Mouse (Mus musculus) liver, adult (tissue): ENCODE measurements around the gene Tpp2.

Experiments used
- GATA4 ChIP-seq: IDR thresholded peaks from 2 replicates; pipeline ENCODE4 v1.6.1; 2014; ENCODE audit warnings: mild to moderate bottlenecking, low read length; ENCODE audit not compliant: insufficient replicate concordance

Gene Tpp2

DNA sequence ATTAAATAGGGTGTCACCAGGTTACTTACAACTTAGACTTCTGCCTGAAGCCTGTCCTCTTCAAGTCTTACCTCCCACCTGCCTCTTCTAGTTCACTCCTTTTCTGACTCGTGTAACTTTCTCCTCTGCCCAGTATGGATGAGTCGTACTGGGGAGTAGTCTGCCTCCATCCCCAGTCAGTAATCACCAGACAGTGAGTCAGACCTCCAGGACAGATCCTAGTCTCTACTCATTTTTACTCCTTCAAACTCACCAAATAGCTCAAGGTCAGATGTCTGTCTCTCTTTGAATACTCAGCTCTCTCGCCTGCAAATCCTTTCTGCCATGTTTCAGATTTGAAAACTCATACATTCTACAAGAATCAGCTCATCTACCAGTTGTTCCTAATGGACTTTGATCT, 35.9 kb downstream of the Tpp2 start:
- no peak for TF ChIP-seq GATA4

DNA sequence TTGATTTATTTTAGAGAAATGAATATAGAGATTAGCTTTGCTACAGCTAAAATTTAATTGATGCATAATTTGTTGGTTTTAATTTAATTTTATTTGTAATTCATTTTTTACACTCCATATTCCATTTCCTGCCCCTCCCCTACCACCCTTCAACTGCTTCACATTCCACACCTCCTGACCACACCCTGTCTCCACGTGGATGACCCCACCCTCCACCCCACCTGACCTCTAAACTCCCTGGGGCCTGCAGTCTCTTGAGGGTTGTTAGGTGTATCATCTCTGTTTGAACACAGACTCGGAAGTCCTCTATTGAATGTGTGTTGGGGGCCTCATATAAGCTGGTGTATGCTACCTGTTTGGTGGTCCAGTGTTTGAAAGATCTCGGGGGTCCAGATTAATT, 37.6 kb downstream of the Tpp2 start:
- TF ChIP-seq GATA4, result no peak

DNA sequence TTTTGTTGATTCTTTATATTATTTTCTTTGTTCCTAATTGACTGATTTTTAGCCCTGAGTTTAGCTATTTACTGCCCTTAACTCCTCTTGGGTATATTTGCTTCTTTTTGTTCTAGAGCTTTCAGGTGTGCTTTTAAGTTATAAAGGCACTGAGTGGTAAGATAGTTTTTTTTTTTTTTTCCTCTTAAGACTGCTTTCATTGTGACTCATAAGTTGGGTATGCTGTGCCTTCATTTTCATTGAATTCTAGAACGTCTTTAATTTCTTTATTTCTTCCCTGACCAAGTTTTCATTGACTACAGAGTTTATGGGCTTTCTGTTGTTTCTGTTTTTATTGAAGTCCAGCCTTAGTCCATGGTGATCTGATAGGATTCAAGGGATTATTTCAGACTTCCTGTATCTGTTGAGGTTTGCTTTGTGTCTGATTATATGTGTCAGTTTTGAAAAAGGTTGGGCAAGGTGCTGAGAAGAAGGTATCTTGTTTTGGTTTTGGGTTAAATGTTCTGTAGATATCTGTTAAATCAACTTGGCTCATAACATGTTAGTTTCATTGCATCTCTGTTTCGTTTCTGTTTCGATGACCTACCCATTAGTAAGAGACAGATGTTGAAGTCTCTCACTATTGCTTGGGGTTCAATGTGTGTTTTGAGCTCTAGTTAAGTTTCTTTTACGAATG, 63.6 kb downstream of the Tpp2 start:
- no peak for TF ChIP-seq GATA4

DNA sequence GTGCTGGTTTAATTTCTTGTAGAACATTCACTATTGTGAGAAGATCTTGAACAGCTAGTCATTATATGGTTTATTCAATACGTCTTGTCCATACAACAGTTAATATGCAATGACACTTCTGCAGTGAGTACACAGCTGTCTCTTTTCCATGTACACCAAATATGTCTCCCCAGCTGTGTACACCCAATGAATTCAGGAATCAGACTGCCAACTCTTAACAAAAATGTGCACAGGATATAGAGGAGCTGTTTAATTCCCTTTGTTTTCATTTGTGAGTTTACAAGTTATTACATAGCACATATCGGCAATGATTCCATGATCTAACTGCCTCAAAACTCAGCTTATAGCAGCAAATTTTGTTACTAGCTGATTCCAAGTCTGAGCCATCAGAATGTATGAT, 71.1 kb downstream of the Tpp2 start:
- TF ChIP-seq GATA4, result no peak

DNA sequence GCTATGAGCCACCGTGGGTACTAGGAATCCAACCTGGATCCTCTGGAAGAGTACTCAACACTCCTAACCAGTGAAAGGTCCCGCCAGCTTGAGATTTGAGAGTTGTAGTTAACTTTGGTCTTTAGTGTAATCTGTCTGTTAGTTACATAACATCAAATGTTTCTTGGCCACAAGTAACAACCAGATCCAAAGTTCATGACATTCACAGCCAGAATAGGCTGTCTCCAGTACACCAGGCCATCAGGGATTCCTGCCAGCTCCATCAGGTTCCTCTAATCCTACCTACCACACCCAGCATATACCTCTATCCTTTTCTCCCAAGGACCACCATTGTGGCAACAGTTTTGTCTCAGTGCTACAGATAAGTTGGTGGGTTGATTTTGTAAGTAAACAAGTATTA, 82.1 kb downstream of the Tpp2 start:
- no peak for TF ChIP-seq GATA4

DNA sequence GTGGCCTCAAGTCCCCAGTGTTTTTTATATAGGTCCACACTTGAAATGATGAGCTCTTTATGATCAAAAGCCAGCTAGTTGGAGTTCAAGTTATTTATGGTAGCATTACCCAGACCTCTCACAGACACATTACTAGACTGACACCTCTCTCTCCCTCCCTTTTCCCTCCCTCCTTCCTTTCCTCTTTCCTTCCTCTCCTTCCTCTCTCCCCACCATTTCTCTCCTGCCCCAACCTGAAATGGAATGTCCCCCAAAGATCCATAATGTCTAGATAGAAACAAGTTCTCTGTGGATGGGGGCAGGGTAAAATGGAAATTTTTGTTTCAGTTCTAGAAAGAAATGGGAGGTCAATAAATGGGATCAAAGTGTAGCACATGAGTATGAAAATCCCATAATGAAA, 86.5 kb downstream of the Tpp2 start, which contains the start of gene Mettl21c:
TSS of gene Mettl21c (minus strand) at position 101 of the 400 bp plus-strand sequence.
- TF ChIP-seq GATA4, result no peak

DNA sequence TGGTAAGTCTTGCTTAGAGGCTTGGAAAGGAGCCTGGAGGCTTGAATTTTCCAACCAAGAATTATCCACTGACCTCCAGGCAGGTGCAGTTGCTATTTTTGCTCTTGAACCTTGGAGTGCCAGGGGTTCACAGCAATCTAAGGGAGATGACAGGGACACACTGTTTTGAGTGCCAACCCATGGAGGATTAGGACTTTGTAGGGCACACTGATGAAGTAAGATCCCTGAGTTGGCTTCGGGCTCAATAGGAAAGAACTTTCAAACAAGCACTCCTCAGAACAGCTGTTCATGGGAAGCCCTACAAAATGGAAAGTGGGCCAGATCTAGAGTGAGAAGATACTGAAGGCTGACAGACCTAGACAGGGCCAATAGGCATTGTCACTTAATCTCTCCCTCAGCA, 89.2 kb downstream of the Tpp2 start:
- TF ChIP-seq GATA4, result no peak

DNA sequence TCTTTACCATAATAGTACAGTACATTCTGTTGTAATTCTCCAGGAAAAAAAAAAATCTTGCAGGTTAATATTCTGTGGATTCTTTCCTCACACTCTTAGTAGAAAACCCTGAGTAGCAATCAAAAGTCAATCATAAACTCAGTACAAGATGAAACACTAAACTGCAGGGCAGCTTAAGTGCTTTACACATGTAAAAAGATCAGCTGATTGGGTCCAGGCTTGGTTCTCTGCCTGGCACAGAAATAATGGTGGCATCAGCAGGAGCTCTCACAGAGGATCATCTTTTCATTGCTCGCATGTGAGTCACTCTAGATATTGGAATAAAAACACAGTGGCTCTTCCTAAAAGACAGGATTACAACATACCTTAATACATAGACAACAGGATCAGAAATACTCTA, 94.2 kb downstream of the Tpp2 start:
- no peak for TF ChIP-seq GATA4

DNA sequence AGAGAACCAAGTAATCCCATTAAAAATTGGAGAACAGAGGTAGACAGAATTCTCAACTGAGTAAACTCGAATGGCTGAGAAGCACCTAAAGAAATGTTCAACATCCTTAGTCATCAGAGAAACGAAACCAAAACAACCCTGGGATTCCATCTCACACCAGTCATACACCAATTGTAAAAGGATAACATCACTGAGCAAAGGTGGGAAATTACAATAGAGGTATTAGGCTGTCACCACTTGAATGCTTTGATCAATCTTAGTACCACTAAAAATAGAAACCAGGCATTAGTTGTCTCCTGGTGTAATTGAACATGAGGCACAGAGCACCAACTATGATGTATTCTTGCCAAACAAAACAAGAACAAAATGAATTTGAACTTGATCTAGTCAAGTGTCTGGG, 98.8 kb downstream of the Tpp2 start:
- TF ChIP-seq GATA4, result no peak

DNA sequence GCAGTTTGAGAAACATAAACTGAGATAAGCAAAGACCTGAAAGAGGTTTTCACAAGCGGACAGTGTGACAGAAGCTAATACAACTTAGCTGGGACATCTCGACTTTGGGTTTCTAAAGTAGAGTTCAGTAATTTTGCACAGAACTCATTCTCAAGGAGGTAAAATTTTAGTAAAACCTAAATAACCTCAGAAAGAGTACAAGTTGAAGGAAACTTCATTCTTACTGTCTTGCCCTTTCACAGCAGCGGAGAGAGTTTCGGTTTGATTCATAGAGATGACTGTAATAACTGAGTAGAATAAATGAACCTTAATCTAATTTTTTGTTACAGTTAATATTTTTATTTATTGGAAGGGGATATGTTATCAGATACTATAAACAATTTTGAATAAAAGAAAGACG, 99.5 kb downstream of the Tpp2 start:
- TF ChIP-seq GATA4, result no peak

DNA sequence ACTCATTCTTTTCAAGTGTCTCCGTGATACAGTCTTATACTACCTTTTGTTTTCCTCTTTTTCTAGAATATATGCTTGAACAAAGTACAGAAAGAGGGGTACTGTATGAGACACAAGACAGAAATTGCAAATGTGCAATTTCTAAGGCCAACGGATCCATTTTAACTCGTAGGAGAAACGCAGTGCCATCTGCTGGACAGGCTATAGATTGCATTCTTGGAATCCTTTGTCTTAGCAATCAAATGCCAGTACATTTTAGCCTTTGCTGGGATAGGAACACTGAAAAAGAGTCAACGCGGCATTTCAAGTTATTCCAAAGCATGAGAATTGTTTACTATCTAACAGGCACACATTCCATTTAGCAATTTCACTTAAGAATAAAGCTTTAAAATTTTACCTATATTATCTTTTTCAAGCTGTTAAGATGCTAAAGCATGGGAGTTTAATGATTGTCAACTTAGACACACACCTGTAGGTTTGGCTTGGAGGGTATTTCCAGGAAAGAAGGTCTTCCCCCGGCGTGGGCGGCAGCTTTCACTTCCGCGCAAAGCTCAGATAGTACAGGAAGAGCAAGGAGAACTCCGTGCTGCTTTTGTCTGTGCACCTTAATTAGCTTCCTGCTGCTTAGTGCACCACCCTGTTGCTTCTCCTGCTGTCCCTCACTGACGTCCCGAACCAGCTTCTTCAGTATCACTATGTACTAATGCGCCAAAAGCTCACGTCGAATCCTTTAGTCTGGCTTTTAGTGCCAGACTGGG, 108.5 kb downstream of the Tpp2 start:
- TF ChIP-seq GATA4, result no peak

DNA sequence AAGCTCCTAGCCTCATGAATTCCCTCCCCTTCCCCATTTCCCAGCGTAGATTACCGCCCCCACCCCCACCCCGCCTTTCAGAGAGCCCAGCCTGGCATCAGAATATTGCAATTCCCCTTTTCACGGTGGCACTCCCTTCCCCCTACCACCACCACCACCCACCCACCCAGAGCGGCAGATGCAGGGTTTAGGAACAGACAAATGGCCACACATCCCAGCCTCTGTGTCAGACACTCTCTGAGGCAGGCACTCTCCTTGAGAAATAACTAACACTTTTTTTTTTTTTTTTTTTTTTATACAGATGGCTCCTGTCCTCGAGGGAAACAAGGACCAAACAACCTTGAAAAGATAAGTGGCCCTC, 109.1 kb downstream of the Tpp2 start:
- no peak for TF ChIP-seq GATA4

DNA sequence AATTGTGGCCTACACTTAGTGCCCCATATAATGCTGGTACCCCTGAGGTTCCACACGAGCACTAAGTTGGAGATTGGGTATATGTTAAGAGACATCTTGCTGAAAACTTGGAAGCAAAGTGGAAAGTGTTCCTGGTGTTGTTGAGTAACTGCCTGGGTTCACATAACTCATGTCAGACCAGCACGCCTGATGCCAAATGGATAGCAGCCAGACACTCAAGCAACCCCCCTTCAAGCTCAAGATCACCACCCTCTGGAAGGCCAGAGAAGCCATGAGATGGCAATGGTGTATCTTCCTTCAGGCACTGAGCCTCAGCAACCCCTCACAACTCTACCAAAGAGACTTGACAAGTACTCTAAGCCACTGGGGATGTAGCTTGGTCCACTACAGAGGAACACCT, 113.1 kb downstream of the Tpp2 start:
- TF ChIP-seq GATA4, result no peak
